Mouse (Mus musculus) layer of hippocampus, adult 8-10 months (tissue): ENCODE results near the gene Egln1. TPM values are rescaled to one million over a fixed set of nuclear protein-coding genes. Genes with fewer than 3 reads are reported as not detected.

ENCODE experiments used
- DNase-seq, 2 experiments: peaks; one replicate each; pipeline ENCODE4 v3.0.0; 2022; ENCODE audit warnings: low spot score in 2 of 2
- total RNA-seq, 4 experiments: library from RNA; stranded (reverse); gene quantifications; 2 replicates each; pipeline ENCODE4 v1.2.4; 2022

Egln1 gene
- total RNA-seq, 4 experiments from 2014 or later, result 56.4 to 58.7 (median 58.4) TPM

DNA sequence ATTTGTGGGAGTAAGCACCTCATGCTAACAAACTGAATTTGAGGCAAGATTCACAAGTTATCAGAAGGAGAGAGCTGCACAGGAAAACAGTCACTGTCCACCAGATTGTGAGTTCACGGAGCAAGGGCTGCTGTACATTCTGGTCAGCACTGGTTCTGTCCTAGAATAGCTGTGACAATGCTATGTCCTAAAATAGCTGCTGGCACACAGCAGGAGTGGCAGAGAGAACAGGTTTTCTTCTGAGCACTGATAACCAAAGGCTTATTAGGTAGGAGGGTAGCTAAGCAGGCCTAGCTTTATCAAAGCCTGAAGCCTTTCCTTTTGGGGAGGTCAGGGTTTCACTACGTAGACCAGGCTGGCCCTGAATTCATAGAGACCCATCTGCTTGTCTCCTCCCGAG, 88.9 kb downstream of the Egln1 start:
- no peak for DNase-seq

DNA sequence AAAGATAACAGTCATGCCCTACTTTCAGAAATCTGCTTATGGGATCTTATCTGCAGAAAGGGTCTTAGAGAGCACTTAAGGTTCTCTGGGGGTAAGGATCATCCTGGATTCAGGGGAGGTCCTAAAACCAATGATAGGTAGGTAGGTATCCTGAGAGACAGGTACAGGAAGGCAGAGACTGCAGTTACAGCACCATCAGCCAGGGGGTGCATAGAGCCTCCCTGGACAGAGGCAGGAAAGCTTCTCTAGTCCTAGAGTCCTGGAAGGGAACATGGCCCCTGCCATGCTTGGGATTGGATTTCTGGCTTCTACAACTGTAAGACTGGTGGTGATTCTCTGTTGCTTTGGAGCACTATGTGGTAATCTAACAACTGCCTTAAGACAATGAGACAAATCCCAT, 89.7 kb downstream of the Egln1 start:
- DNase-seq, result no peak

Other genes with a start within 250 kb of the Egln1 start
- 10 to 100 TPM; 42.9 to 55.7 (median 47.1) TPM for gene Ttc13, start 227.3 kb downstream of the Egln1 start, total RNA-seq
- 10 to 100 TPM; 13.3 to 17.5 (median 15.2) TPM for gene Arv1, start 227.2 kb downstream of the Egln1 start, total RNA-seq
- 1 to 10 TPM in 1 of 4 experiments, under 1 TPM in 3; 0.56 to 1.2 (median 0.73) TPM for gene Fam89a, start 197.5 kb downstream of the Egln1 start, total RNA-seq
- gene Trim67, start 156.2 kb downstream of the Egln1 start, total RNA-seq, result 1 to 10 TPM; 1.9 to 2.3 (median 2.1) TPM
- gene Gnpat, start 86.3 kb downstream of the Egln1 start, total RNA-seq, result 10 to 100 TPM; 55.9 to 63.9 (median 62.1) TPM
- gene 2810004N23Rik, start 86.2 kb downstream of the Egln1 start, total RNA-seq, result 10 to 100 TPM; 18.2 to 23.4 (median 21.0) TPM
- gene Exoc8, start 51.6 kb downstream of the Egln1 start, total RNA-seq, result 10 to 100 TPM; 33.0 to 34.5 (median 33.3) TPM
- gene Sprtn, start 51.4 kb downstream of the Egln1 start, total RNA-seq, result 10 to 100 TPM; 13.2 to 16.5 (median 15.3) TPM
- 100 to 1,000 TPM; 147 to 154 (median 150) TPM for gene Tsnax, start 63.7 kb upstream of the Egln1 start, total RNA-seq
- gene Disc1, start 104.9 kb upstream of the Egln1 start, total RNA-seq, result 1 to 10 TPM; 4.3 to 5.0 (median 4.8) TPM